Mouse (Mus musculus) liver, embryonic 12.5 days (tissue): ENCODE measurements around the gene Gabra4. TPM values are rescaled to one million over a fixed set of nuclear protein-coding genes. Genes with fewer than 3 reads are reported as not detected.
"Not testable (repeated sequence)": the region's sequence is repeated elsewhere in the genome, so short reads cannot be mapped to it uniquely, and the experiment has no call there.

ENCODE experiments used
- ATAC-seq: fragments of 200-750 bp; cut with Nextera tagmentation; 2 replicates; pipeline ENCODE4 v1.8.0; 2017; ENCODE audit warnings: moderate number of reproducible peaks, mild to moderate bottlenecking, moderate library complexity
- H3K27ac ChIP-seq: fragments of 300-500 bp; sonication (generic); 2 replicates; pipeline ENCODE4 v1.5.1; 2016; ENCODE audit warnings: mild to moderate bottlenecking
- H3K27me3 ChIP-seq: fragments of 300-500 bp; sonication (generic); replicated peaks from 2 replicates; pipeline ENCODE4 v1.6.1; 2016; ENCODE audit warnings: mild to moderate bottlenecking, moderate library complexity
- H3K36me3 ChIP-seq: fragments of 300-500 bp; sonication (generic); 2 replicates; pipeline ENCODE4 v1.6.1; 2016; ENCODE audit warnings: mild to moderate bottlenecking, moderate library complexity
- H3K4me1 ChIP-seq: fragments of 300-500 bp; sonication (generic); 2 replicates; pipeline ENCODE4 v1.6.1; 2016
- H3K4me2 ChIP-seq: fragments of 300-500 bp; sonication (generic); 2 replicates; pipeline ENCODE4 v1.6.1; 2016; ENCODE audit warnings: mild to moderate bottlenecking, moderate library complexity
- H3K4me3 ChIP-seq: fragments of 300-500 bp; sonication (generic); 2 replicates; pipeline ENCODE4 v1.5.1; 2016; ENCODE audit warnings: mild to moderate bottlenecking, moderate library complexity
- H3K9ac ChIP-seq: fragments of 300-500 bp; sonication (generic); 2 replicates; pipeline ENCODE4 v1.6.1; 2016; ENCODE audit warnings: mild to moderate bottlenecking, moderate library complexity
- H3K9me3 ChIP-seq: fragments of 300-500 bp; sonication (generic); replicated peaks from 2 replicates; pipeline ENCODE4 v1.6.1; 2016; ENCODE audit warnings: mild to moderate bottlenecking, moderate library complexity
- WGBS: fragments of 180-500 bp; shearing (Covaris S2); methylation state at CpG from one replicate; pipeline ENCODE4 v1.1.7; 2016; ENCODE audit not compliant: insufficient replicate concordance; 5-methylcytosine and 5-hydroxymethylcytosine counted together
- polyA plus RNA-seq: library from polyadenylated mRNA; unstranded; fragments of >200 nt; fragmentation: Nextera tagmentation; extraction: Ambion mirVana; gene quantifications from 2 replicates; pipeline ENCODE4 v1.2.1, GENCODE M21; 2016

The Gabra4 gene
- polyA plus RNA-seq, 1 experiment from 2014 or later, result 0.26 TPM

GRCm38 (mm10) chr5:71614311-71614710, 43.8 kb downstream of the Gabra4 start:
- WGBS, result 78% methylated on average over 1 of the region's 1 CpGs
- no peak for ATAC-seq
- Histone ChIP-seq H3K4me1 (no peaks in the 10 kb centered on the region), H3K4me2 (no peak overlapping the region), H3K36me3 (no peaks in the 10 kb centered on the region), H3K27me3 (no peaks in the 10 kb centered on the region), H3K9ac (no peak overlapping the region), H3K9me3 (no peaks in the 10 kb centered on the region), H3K27ac (no peak overlapping the region), H3K4me3 (no peak overlapping the region)

GRCm38 (mm10) chr5:71608735-71609134, 49.4 kb downstream of the Gabra4 start:
- Histone ChIP-seq H3K9me3 (no peaks in the 10 kb centered on the region), H3K4me2 (no peak overlapping the region), H3K4me1 (no peaks in the 10 kb centered on the region), H3K27me3 (no peaks in the 10 kb centered on the region), H3K4me3 (no peak overlapping the region), H3K27ac (no peak overlapping the region), H3K36me3 (no peaks in the 10 kb centered on the region), H3K9ac (no peak overlapping the region)
- ATAC-seq, result no peak
- WGBS, result 42% methylated on average over 1 of the region's 1 CpGs

- 58% methylated on average over 4 of the region's 4 CpGs for WGBS
- no peak for ATAC-seq
- Histone ChIP-seq H3K4me2 (no peak overlapping the region), H3K36me3 (no peaks in the 10 kb centered on the region), H3K4me3 (no peak overlapping the region), H3K9me3 (no peaks in the 10 kb centered on the region), H3K27me3 (no peaks in the 10 kb centered on the region), H3K27ac (no peak overlapping the region), H3K4me1 (no peaks in the 10 kb centered on the region), H3K9ac (no peak overlapping the region)
Measured at GRCm38 (mm10) chr5:71606907-71607306, 51.2 kb downstream of the Gabra4 start.

GRCm38 (mm10) chr5:71604128-71604690, 53.9 kb downstream of the Gabra4 start:
- Histone ChIP-seq H3K4me2 (no peak overlapping the region), H3K9me3 (no peaks in the 10 kb centered on the region), H3K9ac (no peak overlapping the region), H3K4me1 (no peaks in the 10 kb centered on the region), H3K36me3 (no peaks in the 10 kb centered on the region), H3K27ac (no peak overlapping the region), H3K27me3 (no peaks in the 10 kb centered on the region), H3K4me3 (no peak overlapping the region)
- WGBS, result 72% methylated on average over 8 of the region's 8 CpGs
- no peak for ATAC-seq

- no peaks in the 10 kb centered on the region for H3K36me3 ChIP-seq
- H3K27me3 ChIP-seq, result no peaks in the 10 kb centered on the region
- H3K9ac ChIP-seq, result no peak overlapping the region
- 72% methylated on average over 2 of the region's 2 CpGs for WGBS
- no peaks in the 10 kb centered on the region for H3K4me1 ChIP-seq
- H3K27ac ChIP-seq, result no peak overlapping the region
- no peak for ATAC-seq
- H3K9me3 ChIP-seq, result no peaks in the 10 kb centered on the region
- H3K4me3 ChIP-seq, result no peak overlapping the region
- no peak overlapping the region for H3K4me2 ChIP-seq
Measured at GRCm38 (mm10) chr5:71595321-71595720, 62.8 kb downstream of the Gabra4 start.

GRCm38 (mm10) chr5:71593745-71594255, 64.3 kb downstream of the Gabra4 start:
- H3K9me3 ChIP-seq, result no peaks in the 10 kb centered on the region
- no peak overlapping the region for H3K27ac ChIP-seq
- 47% methylated on average over 2 of the region's 2 CpGs for WGBS
- H3K36me3 ChIP-seq, result no peaks in the 10 kb centered on the region
- no peak for ATAC-seq
- no peak overlapping the region for H3K9ac ChIP-seq
- no peaks in the 10 kb centered on the region for H3K4me1 ChIP-seq
- no peak overlapping the region for H3K4me2 ChIP-seq
- H3K4me3 ChIP-seq, result no peak overlapping the region
- no peaks in the 10 kb centered on the region for H3K27me3 ChIP-seq

GRCm38 (mm10) chr5:71571646-71572237, 86.4 kb downstream of the Gabra4 start:
- WGBS, result 61% methylated on average over 9 of the region's 9 CpGs
- no peak overlapping the region for H3K4me3 ChIP-seq
- no peak overlapping the region for H3K9ac ChIP-seq
- no peak overlapping the region for H3K27ac ChIP-seq
- H3K36me3 ChIP-seq, result no peaks in the 10 kb centered on the region
- no peaks in the 10 kb centered on the region for H3K9me3 ChIP-seq
- H3K4me2 ChIP-seq, result no peak overlapping the region
- ATAC-seq, result no peak
- no peaks in the 10 kb centered on the region for H3K4me1 ChIP-seq
- H3K27me3 ChIP-seq, result no peaks in the 10 kb centered on the region

GRCm38 (mm10) chr5:71548079-71548478, 110.0 kb downstream of the Gabra4 start, which contains the start of gene Cox7b2:
Gene Cox7b2 (minus strand): TSS chr5:71548205.
- Histone ChIP-seq H3K4me3 (no peak within 1 kb of the TSS), H3K36me3 (no peaks in the 10 kb centered on the region), H3K4me2 (no peak within 1 kb of the TSS), H3K4me1 (no peaks in the 10 kb centered on the region), H3K9me3 (no peaks in the 10 kb centered on the region), H3K27me3 (no peaks in the 10 kb centered on the region), H3K9ac (no peak within 1 kb of the TSS), H3K27ac (no peak within 1 kb of the TSS)
- whole genome bisulfite sequencing, result 75% methylated on average over 10 of the region's 10 CpGs
- ATAC-seq, result no peak

- Histone ChIP-seq H3K9ac (no peak overlapping the region), H3K9me3 (no peaks in the 10 kb centered on the region)
- ATAC-seq, result no peak
Measured at GRCm38 (mm10) chr5:71545554-71545953, 112.6 kb downstream of the Gabra4 start.

GRCm38 (mm10) chr5:71525486-71525885, 132.6 kb downstream of the Gabra4 start:
- ATAC-seq, H3K27me3 ChIP-seq, H3K27ac ChIP-seq, H3K4me1 ChIP-seq, H3K4me2 ChIP-seq, H3K4me3 ChIP-seq, H3K9me3 ChIP-seq, H3K9ac ChIP-seq, H3K36me3 ChIP-seq: not testable (repeated sequence)
- WGBS, result 61% methylated on average over 10 of the region's 15 CpGs

More at GRCm38 (mm10) chr5:71545554-71545953, 112.6 kb downstream of the Gabra4 start:
- H3K4me2 ChIP-seq, result no peak overlapping the region
- H3K4me1 ChIP-seq, result no peaks in the 10 kb centered on the region
- no peak overlapping the region for H3K4me3 ChIP-seq
- no peaks in the 10 kb centered on the region for H3K36me3 ChIP-seq
- H3K27me3 ChIP-seq, result no peaks in the 10 kb centered on the region
- H3K27ac ChIP-seq, result no peak overlapping the region
